Mouse (Mus musculus) stomach, postnatal 0 days (tissue): ENCODE results near the gene Qpctl.
"Not testable (repeated sequence)": the region's sequence is repeated elsewhere in the genome, so short reads cannot be mapped to it uniquely, and the experiment has no call there.

ENCODE experiments used
- CTCF ChIP-seq: IDR thresholded peaks from 2 replicates; pipeline ENCODE4 v1.5.1; 2016; ENCODE audit warnings: antibody characterized with exemption, low read depth, mild to moderate bottlenecking, moderate library complexity
- EP300 ChIP-seq: optimal IDR thresholded peaks from 2 replicates; pipeline ENCODE3; 2016; ENCODE audit warnings: antibody characterized with exemption

- not testable (repeated sequence) for TF ChIP-seq CTCF, EP300
Measured at GRCm38 (mm10) chr7:19151121-19151520, 2.0 kb upstream of the Qpctl start.
